Mouse (Mus musculus) liver, embryonic 12.5 days (tissue): ENCODE results near the gene 4430402I18Rik. TPM values are rescaled to one million over a fixed set of nuclear protein-coding genes. Genes with fewer than 3 reads are reported as not detected.

Experiments used
- ATAC-seq: fragments of 200-750 bp; cut with Nextera tagmentation; 2 replicates; pipeline ENCODE4 v1.8.0; 2017; ENCODE audit warnings: moderate number of reproducible peaks, mild to moderate bottlenecking, moderate library complexity
- H3K27ac ChIP-seq: fragments of 300-500 bp; sonication (generic); 2 replicates; pipeline ENCODE4 v1.5.1; 2016; ENCODE audit warnings: mild to moderate bottlenecking
- H3K27me3 ChIP-seq: fragments of 300-500 bp; sonication (generic); replicated peaks from 2 replicates; pipeline ENCODE4 v1.6.1; 2016; ENCODE audit warnings: mild to moderate bottlenecking, moderate library complexity
- H3K36me3 ChIP-seq: fragments of 300-500 bp; sonication (generic); 2 replicates; pipeline ENCODE4 v1.6.1; 2016; ENCODE audit warnings: mild to moderate bottlenecking, moderate library complexity
- H3K4me1 ChIP-seq: fragments of 300-500 bp; sonication (generic); 2 replicates; pipeline ENCODE4 v1.6.1; 2016
- H3K4me2 ChIP-seq: fragments of 300-500 bp; sonication (generic); 2 replicates; pipeline ENCODE4 v1.6.1; 2016; ENCODE audit warnings: mild to moderate bottlenecking, moderate library complexity
- H3K4me3 ChIP-seq: fragments of 300-500 bp; sonication (generic); 2 replicates; pipeline ENCODE4 v1.5.1; 2016; ENCODE audit warnings: mild to moderate bottlenecking, moderate library complexity
- H3K9ac ChIP-seq: fragments of 300-500 bp; sonication (generic); 2 replicates; pipeline ENCODE4 v1.6.1; 2016; ENCODE audit warnings: mild to moderate bottlenecking, moderate library complexity
- H3K9me3 ChIP-seq: fragments of 300-500 bp; sonication (generic); replicated peaks from 2 replicates; pipeline ENCODE4 v1.6.1; 2016; ENCODE audit warnings: mild to moderate bottlenecking, moderate library complexity
- WGBS: fragments of 180-500 bp; shearing (Covaris S2); methylation state at CpG from one replicate; pipeline ENCODE4 v1.1.7; 2016; ENCODE audit not compliant: insufficient replicate concordance; 5-methylcytosine and 5-hydroxymethylcytosine counted together
- polyA plus RNA-seq: library from polyadenylated mRNA; unstranded; fragments of >200 nt; fragmentation: Nextera tagmentation; extraction: Ambion mirVana; gene quantifications from 2 replicates; pipeline ENCODE4 v1.2.1, GENCODE M21; 2016

Gene 4430402I18Rik
- polyA plus RNA-seq, 1 experiment from 2014 or later: 0.85 TPM

DNA sequence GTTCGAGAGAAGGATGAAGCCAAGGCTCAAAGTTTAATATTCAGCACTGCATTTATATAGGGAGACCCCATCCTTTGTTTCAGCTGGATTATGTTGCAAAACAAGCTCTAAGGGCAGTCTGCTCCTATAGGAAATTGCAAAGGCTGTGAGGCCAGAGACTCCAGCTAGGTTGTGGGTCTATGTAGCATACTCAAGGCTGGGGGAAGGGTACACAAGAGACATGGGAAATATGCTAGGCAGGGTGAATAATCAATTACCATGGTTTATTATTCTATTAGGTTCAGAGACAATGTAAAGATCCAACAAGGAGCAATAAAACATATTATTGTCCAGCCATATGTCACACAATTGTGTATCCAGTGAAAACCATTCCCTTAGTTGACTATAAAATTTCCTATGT, 75.7 kb downstream of the 4430402I18Rik start:
- no peaks in the 10 kb centered on the region for H3K9me3 ChIP-seq
- H3K4me2 ChIP-seq: no peak overlapping the region
- no peaks in the 10 kb centered on the region for H3K4me1 ChIP-seq
- no peak for ATAC-seq
- no peaks in the 10 kb centered on the region for H3K36me3 ChIP-seq
- no peak overlapping the region for H3K27ac ChIP-seq
- 87% methylated on average over 1 of the region's 1 CpGs for WGBS
- H3K9ac ChIP-seq: no peak overlapping the region
- H3K4me3 ChIP-seq: no peak overlapping the region
- no peaks in the 10 kb centered on the region; the same call in 1 of the 2 replicates for H3K27me3 ChIP-seq

DNA sequence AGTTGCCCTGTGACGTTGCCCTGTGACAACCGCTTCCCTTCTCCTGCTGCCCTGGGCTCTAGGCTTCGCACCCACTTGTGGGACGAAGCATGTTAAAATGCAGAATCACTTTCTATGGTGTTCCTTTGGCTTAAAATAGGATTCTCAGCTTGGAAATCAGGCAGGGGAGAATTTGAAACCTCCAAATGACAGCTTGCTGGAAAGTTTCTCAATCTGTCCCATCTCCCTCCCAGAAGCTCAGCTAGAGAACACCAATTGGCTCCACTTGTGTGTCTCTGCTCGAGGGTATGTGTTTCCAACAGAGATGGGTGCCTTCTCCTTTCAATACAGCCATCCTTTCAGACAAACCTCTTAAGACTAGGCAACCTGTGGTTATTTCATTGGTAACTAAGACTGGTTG, 76.4 kb downstream of the 4430402I18Rik start:
- H3K9ac ChIP-seq: no peak overlapping the region
- H3K9me3 ChIP-seq: no peaks in the 10 kb centered on the region
- H3K4me1 ChIP-seq: no peaks in the 10 kb centered on the region
- no peak overlapping the region for H3K27ac ChIP-seq
- no peak overlapping the region for H3K4me2 ChIP-seq
- no peaks in the 10 kb centered on the region for H3K36me3 ChIP-seq
- WGBS: 55% methylated on average over 5 of the region's 5 CpGs
- no peaks in the 10 kb centered on the region; the same call in 1 of the 2 replicates for H3K27me3 ChIP-seq
- H3K4me3 ChIP-seq: no peak overlapping the region
- no peak for ATAC-seq

DNA sequence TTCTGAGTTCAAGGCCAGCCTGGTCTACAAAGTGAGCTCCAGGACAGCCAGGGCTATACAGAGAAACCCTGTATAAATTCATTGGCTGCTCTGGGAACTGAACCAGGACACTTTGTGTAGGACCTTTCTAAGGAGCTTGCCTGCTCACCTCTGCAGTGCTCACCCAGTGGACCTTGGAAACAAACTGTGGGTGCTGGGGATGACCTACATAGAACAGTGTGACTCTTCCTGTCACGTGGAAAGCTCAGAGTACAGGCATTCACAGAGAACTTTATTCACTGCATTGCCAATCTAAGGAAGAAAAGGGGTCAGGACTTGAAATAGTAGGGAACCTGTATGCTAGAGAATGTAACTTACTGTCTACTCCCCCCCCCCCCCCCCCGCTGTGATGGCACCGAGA, 78.3 kb downstream of the 4430402I18Rik start:
- Histone ChIP-seq H3K27ac (no peak overlapping the region), H3K36me3 (no peaks in the 10 kb centered on the region), H3K9me3 (no peaks in the 10 kb centered on the region), H3K4me1 (no peaks in the 10 kb centered on the region), H3K4me2 (no peak overlapping the region), H3K9ac (no peak overlapping the region), H3K27me3 (no peaks in the 10 kb centered on the region; the same call in 1 of the 2 replicates), H3K4me3 (no peak overlapping the region)
- no peak for ATAC-seq
- 48% methylated on average over 3 of the region's 3 CpGs for WGBS

DNA sequence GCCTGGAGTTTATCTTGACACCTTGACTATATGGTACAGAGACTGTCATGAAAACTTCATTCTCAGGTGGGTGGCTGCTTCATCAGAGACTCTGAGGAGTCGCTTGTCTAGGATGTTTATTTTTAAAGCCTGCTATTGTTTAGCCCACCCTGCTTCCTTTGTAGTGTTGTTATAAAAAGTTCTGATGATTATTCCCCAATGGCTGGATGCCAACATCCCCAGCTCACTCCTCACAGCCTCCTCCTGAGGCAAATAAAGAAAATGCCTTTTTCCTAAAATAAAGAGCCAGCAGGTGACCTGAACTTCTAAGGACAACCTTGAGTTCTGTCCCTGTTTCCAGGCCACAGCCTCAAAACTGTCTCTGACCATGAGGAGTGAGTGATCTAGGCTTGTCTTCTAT, 79.1 kb downstream of the 4430402I18Rik start:
- Histone ChIP-seq H3K9ac (no peak overlapping the region), H3K27ac (no peak overlapping the region)

DNA sequence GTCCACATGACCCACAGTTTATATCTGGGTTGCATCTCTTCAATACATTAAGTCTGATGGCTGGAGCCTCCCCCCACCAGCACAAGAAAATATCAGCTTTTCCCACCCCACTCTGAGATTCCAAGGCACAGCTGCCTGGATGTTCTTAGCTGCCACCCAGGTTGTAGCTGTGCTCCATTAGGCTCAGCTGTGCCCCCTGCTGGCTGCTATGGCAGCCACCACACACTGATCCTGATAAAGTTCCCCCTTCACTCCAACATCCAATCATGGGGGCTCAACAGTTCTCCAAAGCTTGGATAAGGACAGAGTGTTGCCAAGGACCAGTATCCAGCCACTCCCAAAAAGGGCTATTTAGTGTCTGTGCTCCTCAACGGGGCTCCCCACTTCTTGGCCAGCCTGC, 84.5 kb downstream of the 4430402I18Rik start:
- no peak overlapping the region for H3K9ac ChIP-seq
- no peaks in the 10 kb centered on the region for H3K36me3 ChIP-seq
- ATAC-seq: no peak
- WGBS: 30% methylated on average over 1 of the region's 1 CpGs
- H3K27ac ChIP-seq: no peak overlapping the region
- H3K27me3 ChIP-seq: no peaks in the 10 kb centered on the region
- H3K4me1 ChIP-seq: no peaks in the 10 kb centered on the region
- H3K4me2 ChIP-seq: no peak overlapping the region
- no peaks in the 10 kb centered on the region for H3K9me3 ChIP-seq
- no peak overlapping the region for H3K4me3 ChIP-seq

More for the DNA sequence above, 79.1 kb downstream of the 4430402I18Rik start:
- ATAC-seq: no peak
- no peaks in the 10 kb centered on the region; the same call in 1 of the 2 replicates for H3K27me3 ChIP-seq
- 45% methylated on average over 1 of the region's 1 CpGs for WGBS
- no peaks in the 10 kb centered on the region for H3K9me3 ChIP-seq
- no peak overlapping the region for H3K4me3 ChIP-seq
- H3K36me3 ChIP-seq: no peaks in the 10 kb centered on the region
- no peak overlapping the region for H3K4me2 ChIP-seq
- no peaks in the 10 kb centered on the region for H3K4me1 ChIP-seq

DNA sequence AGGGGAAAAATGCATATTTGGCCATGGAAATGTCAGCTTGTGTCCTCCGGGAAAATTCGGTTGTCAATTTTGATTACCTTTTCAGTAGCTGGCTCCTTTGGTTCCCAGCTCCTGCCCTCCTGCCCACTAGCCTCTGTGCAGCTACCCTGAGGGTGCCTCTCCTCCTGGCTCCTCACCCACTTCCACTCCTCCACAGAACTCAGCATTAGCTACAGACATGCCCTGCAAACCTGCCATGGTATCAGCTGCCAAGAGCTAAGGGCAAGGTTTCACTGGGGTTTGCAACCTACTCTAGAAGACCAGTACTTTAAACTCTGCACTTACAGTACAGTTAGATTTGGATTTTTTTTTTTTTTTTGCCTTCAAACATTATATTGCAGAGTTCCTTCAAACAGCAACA, 88.1 kb downstream of the 4430402I18Rik start:
- no peaks in the 10 kb centered on the region for H3K36me3 ChIP-seq
- H3K4me2 ChIP-seq: no peak overlapping the region
- H3K27ac ChIP-seq: no peak overlapping the region
- no peaks in the 10 kb centered on the region for H3K27me3 ChIP-seq
- WGBS: 76% methylated on average over 2 of the region's 2 CpGs
- no peaks in the 10 kb centered on the region for H3K9me3 ChIP-seq
- H3K4me1 ChIP-seq: no peaks in the 10 kb centered on the region
- no peak overlapping the region for H3K9ac ChIP-seq
- no peak overlapping the region for H3K4me3 ChIP-seq
- ATAC-seq: no peak

DNA sequence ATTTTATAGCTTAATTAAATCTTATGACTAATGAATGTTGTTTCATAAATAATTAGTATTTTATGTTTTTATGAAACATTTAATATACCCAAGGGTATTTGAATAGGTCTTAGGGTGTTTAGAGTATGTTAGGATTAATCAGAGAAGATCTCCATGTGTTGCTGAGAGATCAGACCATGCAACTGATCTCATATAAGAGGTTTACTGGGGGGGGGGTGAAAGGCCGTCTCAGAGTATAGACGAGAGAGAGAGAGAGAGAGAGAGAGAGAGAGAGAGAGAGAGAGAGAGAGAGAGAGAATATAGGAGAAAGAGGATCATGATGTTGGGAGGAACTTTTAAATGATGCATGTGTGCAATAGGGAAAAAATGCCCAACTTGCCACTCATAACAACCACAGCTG, 97.2 kb downstream of the 4430402I18Rik start:
- Histone ChIP-seq H3K4me2 (no peak overlapping the region), H3K9me3 (no peaks in the 10 kb centered on the region), H3K27me3 (no peaks in the 10 kb centered on the region), H3K9ac (no peak overlapping the region), H3K27ac (no peak overlapping the region), H3K36me3 (no peaks in the 10 kb centered on the region), H3K4me1 (no peaks in the 10 kb centered on the region), H3K4me3 (no peak overlapping the region)
- 62% methylated on average over 2 of the region's 2 CpGs for WGBS
- ATAC-seq: no peak

DNA sequence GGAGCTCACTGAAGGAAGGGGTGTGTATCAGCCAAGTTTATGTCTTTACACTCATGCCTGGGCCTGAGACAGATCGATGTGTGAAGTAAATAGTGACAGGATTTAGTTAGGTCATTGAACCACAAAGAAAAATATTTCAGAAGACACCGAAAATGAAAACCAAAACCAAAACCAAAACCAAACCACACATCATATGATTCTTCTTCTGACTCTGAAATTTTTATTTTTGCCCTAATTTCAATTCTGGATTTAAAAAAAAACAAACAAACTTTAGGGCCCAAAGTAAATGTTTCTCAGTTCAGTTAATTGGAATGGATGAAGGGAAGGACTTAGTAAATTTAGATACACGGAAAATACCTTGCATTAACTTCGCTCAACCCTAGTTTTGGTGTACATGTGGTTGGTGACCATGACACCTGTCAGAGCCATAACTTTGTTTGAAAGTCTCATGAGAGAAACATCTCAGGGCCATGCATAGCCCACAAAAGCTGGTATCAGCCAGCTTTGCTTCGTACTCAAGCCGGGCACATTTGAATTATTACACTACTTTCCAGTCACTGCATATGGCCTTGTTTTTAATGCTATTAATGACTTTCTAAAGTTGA, 98.2 kb downstream of the 4430402I18Rik start:
- H3K27me3 ChIP-seq: no peaks in the 10 kb centered on the region
- 73% methylated on average over 6 of the region's 6 CpGs for WGBS

DNA sequence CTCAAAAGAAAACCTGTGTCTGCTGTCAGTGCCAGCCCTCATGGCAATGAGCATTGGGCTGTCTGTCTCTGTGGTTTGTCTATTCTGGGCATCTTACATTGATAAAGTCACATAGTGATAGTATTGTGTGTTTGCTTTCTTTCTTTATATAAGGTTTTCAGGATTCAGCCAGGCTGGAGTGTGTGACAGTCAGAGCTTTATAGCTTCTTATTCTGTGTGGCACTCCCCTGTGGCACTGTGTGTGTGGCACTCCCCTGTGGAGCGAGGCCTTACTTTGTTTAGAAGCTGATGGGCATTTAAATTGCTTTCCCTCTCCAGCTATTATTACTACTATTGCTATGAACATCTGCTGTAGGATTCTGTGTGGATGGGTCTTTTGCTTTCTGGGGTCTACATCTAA, 102.1 kb downstream of the 4430402I18Rik start:
- H3K27ac ChIP-seq: no peak overlapping the region
- no peaks in the 10 kb centered on the region for H3K4me1 ChIP-seq
- no peak overlapping the region for H3K9ac ChIP-seq
- ATAC-seq: no peak
- H3K36me3 ChIP-seq: no peaks in the 10 kb centered on the region
- H3K4me3 ChIP-seq: no peak overlapping the region
- no peaks in the 10 kb centered on the region for H3K27me3 ChIP-seq
- no peak overlapping the region for H3K4me2 ChIP-seq
- 63% methylated on average over 1 of the region's 1 CpGs for WGBS
- no peaks in the 10 kb centered on the region for H3K9me3 ChIP-seq

More for the DNA sequence above, 98.2 kb downstream of the 4430402I18Rik start:
- Histone ChIP-seq H3K4me3 (no peak overlapping the region), H3K4me2 (no peak overlapping the region), H3K27ac (no peak overlapping the region), H3K9me3 (no peaks in the 10 kb centered on the region), H3K36me3 (no peaks in the 10 kb centered on the region), H3K4me1 (no peaks in the 10 kb centered on the region), H3K9ac (no peak overlapping the region)
- ATAC-seq: no peak

DNA sequence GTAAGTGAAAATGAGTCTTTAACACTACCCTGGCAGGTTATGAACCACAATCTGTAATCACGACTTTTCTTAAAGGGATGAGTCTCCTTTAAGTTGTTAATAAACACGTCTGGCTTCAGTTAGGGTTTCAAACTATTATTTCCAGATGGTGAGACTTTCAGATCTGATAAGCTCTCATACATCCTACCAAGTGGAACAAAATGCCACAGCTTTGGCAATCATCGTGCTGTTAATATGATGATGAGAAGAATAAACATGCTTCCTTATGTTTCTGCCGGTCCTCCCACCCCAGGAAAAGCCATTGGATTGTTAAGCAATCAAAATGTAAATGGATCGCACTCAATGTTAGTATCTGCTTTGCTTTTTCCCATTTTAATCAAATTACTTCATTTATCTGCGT, 102.6 kb downstream of the 4430402I18Rik start:
- Histone ChIP-seq H3K4me2 (no peak overlapping the region), H3K9me3 (no peaks in the 10 kb centered on the region), H3K4me1 (no peaks in the 10 kb centered on the region), H3K27me3 (no peaks in the 10 kb centered on the region), H3K4me3 (no peak overlapping the region), H3K36me3 (no peaks in the 10 kb centered on the region), H3K9ac (no peak overlapping the region), H3K27ac (no peak overlapping the region)
- WGBS: 66% methylated on average over 6 of the region's 6 CpGs
- no peak for ATAC-seq

DNA sequence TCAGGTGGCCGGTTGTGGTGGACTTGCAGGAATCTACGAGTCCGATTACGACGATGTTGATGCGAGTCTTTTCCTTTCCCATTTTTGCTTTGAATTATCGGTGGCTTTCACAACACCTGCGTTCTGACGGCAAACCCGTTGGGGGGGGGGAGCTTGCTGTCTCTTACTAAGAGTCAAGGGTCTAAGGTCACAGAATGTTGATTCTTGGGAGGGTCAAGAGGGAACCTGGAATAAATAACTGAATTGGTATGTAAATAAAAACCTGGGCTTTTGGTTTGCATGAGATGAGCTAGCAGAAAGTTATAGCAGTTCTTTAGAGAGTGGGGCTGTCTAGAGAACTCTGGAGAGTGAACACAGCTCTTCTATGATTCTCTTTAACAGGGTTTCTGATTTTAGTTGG, 104.0 kb downstream of the 4430402I18Rik start:
- Histone ChIP-seq H3K9ac (no peak overlapping the region), H3K9me3 (no peaks in the 10 kb centered on the region), H3K4me3 (no peak overlapping the region), H3K27ac (no peak overlapping the region), H3K4me1 (no peaks in the 10 kb centered on the region), H3K36me3 (no peaks in the 10 kb centered on the region), H3K4me2 (no peak overlapping the region), H3K27me3 (no peaks in the 10 kb centered on the region)
- WGBS: 81% methylated on average over 10 of the region's 10 CpGs
- ATAC-seq: no peak

DNA sequence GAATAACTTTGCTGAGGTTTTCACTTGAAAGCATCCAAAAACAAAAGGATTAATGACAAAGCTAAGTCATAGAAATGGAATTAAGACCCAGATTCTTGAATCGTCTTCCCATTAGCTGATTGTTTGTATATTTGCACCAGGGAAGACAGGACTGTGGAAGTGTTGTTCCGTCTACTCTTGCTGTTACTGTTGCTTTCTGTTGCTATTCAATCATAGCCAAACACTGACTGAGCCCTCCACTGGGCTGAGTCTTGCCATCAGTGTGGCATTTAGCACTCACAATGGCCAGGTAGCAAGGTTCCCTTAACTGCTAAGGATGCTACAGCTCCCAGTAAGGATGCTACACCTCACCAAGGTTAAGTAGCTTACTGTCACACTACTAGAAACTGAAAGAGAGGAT, 107.4 kb downstream of the 4430402I18Rik start:
- no peak overlapping the region for H3K4me3 ChIP-seq
- H3K4me1 ChIP-seq: no peaks in the 10 kb centered on the region
- WGBS: 64% methylated on average over 2 of the region's 2 CpGs
- no peak overlapping the region for H3K27ac ChIP-seq
- no peaks in the 10 kb centered on the region for H3K36me3 ChIP-seq
- H3K9ac ChIP-seq: no peak overlapping the region
- H3K4me2 ChIP-seq: no peak overlapping the region
- no peaks in the 10 kb centered on the region for H3K27me3 ChIP-seq
- ATAC-seq: no peak
- no peaks in the 10 kb centered on the region for H3K9me3 ChIP-seq

DNA sequence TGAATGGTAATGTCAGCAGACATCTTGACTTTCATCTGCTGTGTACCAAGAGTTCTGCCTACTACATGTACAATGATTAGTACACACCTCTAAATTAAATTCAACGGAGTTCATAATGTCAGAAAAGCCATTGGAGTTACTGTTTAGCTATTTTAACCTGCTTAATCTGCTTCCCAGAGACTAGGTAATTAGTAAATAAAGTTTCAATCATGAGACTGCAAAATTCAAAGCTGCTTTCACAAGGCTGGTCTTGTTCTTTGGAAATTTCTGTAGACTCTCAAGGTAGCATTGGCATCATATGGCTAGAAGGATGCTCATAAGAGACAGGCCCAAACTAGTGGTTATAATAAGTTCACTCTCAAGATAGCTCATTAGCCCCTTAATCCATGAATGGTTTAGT, 112.8 kb downstream of the 4430402I18Rik start:
- whole genome bisulfite sequencing: 46% methylated on average over 1 of the region's 1 CpGs

More for the DNA sequence above, 112.8 kb downstream of the 4430402I18Rik start:
- Histone ChIP-seq H3K4me3 (no peak overlapping the region), H3K36me3 (no peaks in the 10 kb centered on the region), H3K4me2 (no peak overlapping the region), H3K9ac (no peak overlapping the region), H3K9me3 (no peaks in the 10 kb centered on the region), H3K4me1 (no peaks in the 10 kb centered on the region), H3K27me3 (no peaks in the 10 kb centered on the region), H3K27ac (no peak overlapping the region)
- no peak for ATAC-seq
